Mouse (Mus musculus) kidney, postnatal 0 days (tissue): ENCODE data around the gene Sptan1. TPM values are rescaled to one million over a fixed set of nuclear protein-coding genes. Genes with fewer than 3 reads are reported as not detected.
A peak's percentile ranks its signal among the peaks of the same experiment; 100 is the strongest.

Experiments used
- ATAC-seq: fragments of 200-750 bp; cut with Nextera tagmentation; replicated peaks from 2 replicates; pipeline ENCODE4 v1.8.0; 2017; ENCODE audit warnings: low read depth, moderate number of reproducible peaks, moderate TSS enrichment, moderate library complexity; ENCODE audit not compliant: low FRiP score
- DNase-seq: peaks from one replicate; pipeline ENCODE4 v3.0.0-alpha.2; 2016; ENCODE audit warnings: low spot score
- H3K27ac ChIP-seq: fragments of 300-500 bp; sonication (generic); 2 replicates; pipeline ENCODE4 v1.5.1; 2014; ENCODE audit warnings: mild to moderate bottlenecking
- H3K27me3 ChIP-seq: fragments of 300-500 bp; sonication (generic); 2 replicates; pipeline ENCODE4 v1.6.1; 2014; ENCODE audit warnings: low read length, mixed read lengths; ENCODE audit not compliant: insufficient read depth
- H3K36me3 ChIP-seq: fragments of 300-500 bp; sonication (generic); 2 replicates; pipeline ENCODE4 v1.6.1; 2014; ENCODE audit warnings: low read length, mixed read lengths; ENCODE audit not compliant: insufficient read depth
- H3K4me1 ChIP-seq: fragments of 300-500 bp; sonication (generic); replicated peaks from 2 replicates; pipeline ENCODE4 v1.6.1; 2014; ENCODE audit warnings: antibody characterized with exemption, low read length, mixed read lengths; ENCODE audit not compliant: insufficient read depth
- H3K4me2 ChIP-seq: fragments of 300-500 bp; sonication (generic); 2 replicates; pipeline ENCODE4 v1.6.1; 2014; ENCODE audit warnings: mild to moderate bottlenecking, low read length, moderate library complexity, mixed read lengths
- H3K4me3 ChIP-seq: fragments of 300-500 bp; sonication (generic); replicated peaks from 2 replicates; pipeline ENCODE4 v1.5.1; 2014; ENCODE audit warnings: low read depth, low read length
- H3K9ac ChIP-seq: fragments of 300-500 bp; sonication (generic); 2 replicates; pipeline ENCODE4 v1.6.1; 2014; ENCODE audit warnings: low read depth, low read length
- H3K9me3 ChIP-seq: fragments of 300-500 bp; sonication (generic); replicated peaks from 2 replicates; pipeline ENCODE4 v1.6.1; 2016; ENCODE audit warnings: low read length, inconsistent platforms, mixed read lengths
- CTCF ChIP-seq: IDR thresholded peaks from 2 replicates; pipeline ENCODE4 v1.5.1; 2016; ENCODE audit warnings: antibody characterized with exemption, low read depth, mild to moderate bottlenecking, moderate library complexity
- WGBS: fragments of 180-500 bp; shearing (Covaris S2); extraction: QIAGEN DNeasy Blood & Tissue Kit; methylation state at CpG from one replicate; pipeline ENCODE4 v1.1.7; 2014; 5-methylcytosine and 5-hydroxymethylcytosine counted together
- polyA plus RNA-seq: library from polyadenylated mRNA; unstranded; fragments of >200 nt; fragmentation: Nextera tagmentation; extraction: Ambion mirVana; gene quantifications from 2 replicates; pipeline ENCODE4 v1.2.1, GENCODE M21; 2015

The Sptan1 gene
- polyA plus RNA-seq, 1 experiment from 2014 or later: 92.4 TPM

DNA sequence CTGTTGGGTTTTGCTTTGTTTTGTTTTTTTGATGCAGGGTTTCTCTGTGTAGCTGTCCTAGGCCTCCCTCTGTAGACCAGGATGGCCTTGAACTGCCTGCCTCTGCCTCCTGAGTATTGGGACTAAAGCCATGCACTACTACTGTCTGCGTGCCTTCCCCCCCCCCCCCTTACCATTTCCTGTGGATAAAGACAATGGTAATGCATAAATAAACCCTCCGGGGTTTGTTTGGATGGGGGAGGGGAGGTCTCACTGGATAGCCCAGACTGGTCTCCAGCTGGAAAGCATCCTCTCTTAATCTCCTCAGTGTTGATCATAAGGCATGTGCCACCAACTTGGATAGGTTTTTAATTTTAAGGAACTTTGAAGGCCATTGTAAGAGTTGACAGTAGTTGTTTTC lies 8.2 kb downstream of the Sptan1 start:
- no peak overlapping the region for H3K27ac ChIP-seq
- ATAC-seq: no peak
- TF ChIP-seq CTCF: no peak
- H3K36me3 ChIP-seq: peaks cover 12% of the 10 kb centered on the region
- peaks cover 9% of the 10 kb centered on the region for H3K4me1 ChIP-seq
- no peak overlapping the region for H3K4me3 ChIP-seq
- H3K9ac ChIP-seq: no peak overlapping the region
- H3K9me3 ChIP-seq: no peaks in the 10 kb centered on the region
- H3K4me2 ChIP-seq: no peak overlapping the region
- peak; percentile 33 for DNase-seq
- H3K27me3 ChIP-seq: no peaks in the 10 kb centered on the region
- WGBS: 33% methylated on average over 2 of the region's 2 CpGs

DNA sequence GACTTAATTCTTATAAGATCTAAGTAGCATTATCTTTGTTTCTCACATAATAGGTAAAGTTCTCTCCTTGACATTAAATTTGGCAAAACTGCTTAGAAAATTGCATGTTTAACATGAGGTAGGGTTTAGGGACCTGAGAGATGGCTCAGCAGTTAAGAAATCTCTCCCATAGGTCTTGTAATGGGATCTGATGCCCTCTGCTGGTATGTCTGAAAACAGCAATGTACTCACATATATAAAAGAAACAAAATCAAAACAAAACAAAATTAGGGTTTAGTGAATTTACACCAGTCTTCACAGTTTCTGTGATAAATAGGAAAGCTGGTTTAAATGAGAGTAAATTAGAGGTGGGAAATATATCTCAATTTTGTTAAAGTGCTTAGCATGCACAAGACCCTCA lies 11.9 kb downstream of the Sptan1 start:
- ATAC-seq (no peak), DNase-seq (peak; percentile 83)
- Histone ChIP-seq H3K36me3 (peaks cover 40% of the 10 kb centered on the region), H3K9me3 (no peaks in the 10 kb centered on the region), H3K27me3 (no peaks in the 10 kb centered on the region), H3K9ac (no peak overlapping the region), H3K27ac (no peak overlapping the region), H3K4me1 (peaks cover 8% of the 10 kb centered on the region), H3K4me3 (no peak overlapping the region), H3K4me2 (no peak overlapping the region)
- TF ChIP-seq CTCF: peak; percentile 87

DNA sequence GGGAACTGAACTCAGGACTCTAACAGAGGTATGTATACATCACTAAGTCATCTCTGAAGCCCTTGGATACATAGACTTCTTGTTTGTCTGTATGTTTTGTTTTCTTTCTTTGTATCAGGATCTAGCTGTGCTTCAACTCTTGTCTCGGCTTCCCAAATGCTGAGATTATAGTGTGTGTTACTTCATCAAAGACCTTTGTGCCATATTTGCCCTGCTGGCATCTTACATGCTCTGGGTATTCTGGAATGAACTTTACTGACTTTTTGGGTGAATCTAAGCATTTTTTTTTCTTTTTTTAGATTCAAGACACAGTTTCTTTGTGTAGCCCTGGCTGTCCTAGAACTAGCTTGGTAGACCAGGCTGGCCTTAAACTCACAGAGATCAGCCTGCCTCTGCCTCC lies 15.3 kb downstream of the Sptan1 start:
- H3K4me3 ChIP-seq: no peak overlapping the region
- WGBS: 89% methylated on average over 1 of the region's 1 CpGs
- DNase-seq (no peak), ATAC-seq (no peak)
- no peak overlapping the region for H3K4me2 ChIP-seq
- no peaks in the 10 kb centered on the region for H3K9me3 ChIP-seq
- H3K4me1 ChIP-seq: no peaks in the 10 kb centered on the region
- no peak overlapping the region for H3K9ac ChIP-seq
- H3K27me3 ChIP-seq: no peaks in the 10 kb centered on the region
- no peak overlapping the region for H3K27ac ChIP-seq
- TF ChIP-seq CTCF: no peak
- peaks cover 67% of the 10 kb centered on the region for H3K36me3 ChIP-seq

DNA sequence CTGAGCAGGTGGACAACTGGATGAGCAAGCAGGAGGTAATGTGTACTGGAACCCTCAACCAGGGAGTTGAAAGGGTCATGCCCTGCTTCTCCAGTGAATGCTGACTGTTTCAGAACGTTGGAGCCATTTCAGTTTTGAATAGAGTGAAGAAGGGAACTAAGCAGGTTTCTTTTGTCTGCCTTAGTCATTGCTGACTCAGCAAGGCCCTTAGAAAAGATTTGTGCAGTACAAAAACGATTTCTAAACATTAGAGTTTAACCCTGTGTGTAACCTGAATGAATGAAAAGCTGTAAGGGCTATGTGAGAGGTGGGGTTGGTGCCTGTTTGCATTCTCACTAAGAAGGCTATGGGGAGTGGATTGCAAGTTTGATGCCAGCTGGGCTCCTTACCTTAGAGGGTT lies 26.6 kb downstream of the Sptan1 start:
- TF ChIP-seq CTCF: no peak

DNA sequence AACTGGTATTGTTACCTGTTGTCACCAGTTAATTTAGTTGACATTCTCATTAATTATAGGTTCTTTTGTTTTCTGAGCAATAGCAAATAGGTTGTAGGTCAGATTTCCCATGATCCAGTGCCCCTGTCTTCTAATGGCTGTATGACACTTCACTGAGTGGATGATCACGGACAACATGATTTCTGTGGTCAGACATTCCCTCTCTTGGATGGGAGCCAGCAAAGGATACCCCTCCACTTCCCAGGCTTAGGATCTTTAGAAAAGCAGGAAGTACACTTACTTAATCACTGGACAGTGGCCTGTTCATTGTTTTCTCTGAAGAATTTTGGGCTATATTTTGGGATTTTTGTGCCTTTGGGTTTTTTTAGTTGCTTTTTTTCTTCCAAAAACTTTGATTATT lies 43.7 kb downstream of the Sptan1 start:
- no peak overlapping the region for H3K9ac ChIP-seq
- H3K4me2 ChIP-seq: no peak overlapping the region
- no peak for TF ChIP-seq CTCF
- no peaks in the 10 kb centered on the region for H3K4me1 ChIP-seq
- no peaks in the 10 kb centered on the region for H3K27me3 ChIP-seq
- 31% methylated on average over 1 of the region's 1 CpGs for WGBS
- no peak overlapping the region for H3K4me3 ChIP-seq
- no peak overlapping the region for H3K27ac ChIP-seq
- H3K9me3 ChIP-seq: no peaks in the 10 kb centered on the region
- ATAC-seq (no peak), DNase-seq (no peak)
- H3K36me3 ChIP-seq: peaks cover 95% of the 10 kb centered on the region

More for the DNA sequence above, 26.6 kb downstream of the Sptan1 start:
- Histone ChIP-seq H3K36me3 (peaks cover 94% of the 10 kb centered on the region), H3K4me3 (no peak overlapping the region), H3K4me1 (no peaks in the 10 kb centered on the region), H3K4me2 (no peak overlapping the region), H3K27me3 (no peaks in the 10 kb centered on the region), H3K9ac (no peak overlapping the region), H3K9me3 (no peaks in the 10 kb centered on the region), H3K27ac (no peak overlapping the region)
- DNase-seq (no peak), ATAC-seq (no peak)
- 36% methylated on average over 2 of the region's 2 CpGs for WGBS

DNA sequence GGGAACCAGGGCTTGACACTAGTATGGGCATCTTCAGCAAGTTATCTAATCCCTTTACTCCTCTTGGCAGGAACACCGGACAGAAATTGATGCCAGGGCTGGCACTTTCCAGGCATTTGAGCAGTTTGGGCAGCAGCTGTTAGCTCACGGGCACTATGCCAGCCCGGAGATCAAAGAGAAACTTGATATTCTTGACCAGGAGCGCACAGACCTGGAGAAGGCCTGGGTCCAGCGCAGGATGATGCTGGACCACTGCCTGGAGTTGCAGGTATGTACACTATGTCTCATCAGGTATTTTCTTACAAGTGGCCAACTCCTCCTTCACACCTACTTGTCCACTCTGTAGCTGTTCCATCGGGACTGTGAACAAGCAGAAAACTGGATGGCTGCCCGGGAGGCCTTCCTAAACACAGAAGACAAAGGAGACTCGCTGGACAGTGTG lies 45.5 kb downstream of the Sptan1 start:
- H3K4me2 ChIP-seq: no peak overlapping the region
- H3K27ac ChIP-seq: no peak overlapping the region
- H3K4me3 ChIP-seq: no peak overlapping the region
- no peaks in the 10 kb centered on the region for H3K27me3 ChIP-seq
- ATAC-seq: no peak
- no peak overlapping the region for H3K9ac ChIP-seq
- no peak for TF ChIP-seq CTCF
- no peak for DNase-seq
- H3K9me3 ChIP-seq: no peaks in the 10 kb centered on the region
- no peaks in the 10 kb centered on the region for H3K4me1 ChIP-seq
- WGBS: 84% methylated on average over 8 of the region's 8 CpGs
- peaks cover 96% of the 10 kb centered on the region for H3K36me3 ChIP-seq

DNA sequence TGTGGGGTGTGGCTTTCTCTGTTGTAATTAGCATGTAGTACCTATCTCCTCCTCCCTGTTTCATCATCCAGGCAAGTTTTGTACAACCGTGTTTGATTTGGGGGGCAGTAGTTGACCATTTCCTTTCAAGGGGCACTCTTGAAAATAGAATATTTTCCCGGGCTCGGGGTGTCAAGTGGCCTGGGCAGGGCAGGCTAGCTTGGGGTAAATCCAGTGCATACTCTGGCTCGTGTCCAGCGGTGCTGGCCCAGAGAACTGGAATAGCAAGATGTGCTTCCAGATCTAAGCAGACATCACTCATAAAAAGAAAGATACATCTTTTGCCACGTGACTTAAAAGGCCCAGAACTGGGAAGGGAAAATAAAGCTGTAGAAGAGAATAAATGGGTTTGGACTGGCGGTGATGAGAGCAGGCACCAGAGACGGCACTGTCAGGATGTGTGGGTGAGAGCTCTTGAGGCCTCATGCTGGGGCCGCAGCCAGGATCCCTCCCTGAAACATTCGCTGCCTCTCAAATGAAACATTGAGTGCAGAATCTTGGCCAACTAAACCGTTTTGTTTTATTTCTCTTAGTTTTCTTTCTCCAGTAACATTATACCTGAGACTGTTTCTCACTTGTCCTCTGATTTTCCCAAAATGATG lies 49.1 kb downstream of the Sptan1 start:
- DNase-seq (no peak), ATAC-seq (no peak)
- no peak for TF ChIP-seq CTCF
- 89% methylated on average over 11 of the region's 11 CpGs for WGBS
- no peak overlapping the region for H3K4me2 ChIP-seq
- no peak overlapping the region for H3K27ac ChIP-seq
- H3K4me1 ChIP-seq: no peaks in the 10 kb centered on the region
- no peaks in the 10 kb centered on the region for H3K27me3 ChIP-seq
- no peak overlapping the region for H3K9ac ChIP-seq
- no peaks in the 10 kb centered on the region for H3K9me3 ChIP-seq
- peaks cover 94% of the 10 kb centered on the region for H3K36me3 ChIP-seq
- no peak overlapping the region for H3K4me3 ChIP-seq
